Mouse (Mus musculus) spleen, adult 12 weeks (tissue): Measurements from ENCODE around the gene Dus1l.
"Not testable (repeated sequence)": the region's sequence is repeated elsewhere in the genome, so short reads cannot be mapped to it uniquely, and the experiment has no call there.

ENCODE experiments used
- DNase-seq: peaks from one replicate; pipeline ENCODE4 v3.0.0; 2022; ENCODE audit warnings: low spot score

Dus1l gene

DNA sequence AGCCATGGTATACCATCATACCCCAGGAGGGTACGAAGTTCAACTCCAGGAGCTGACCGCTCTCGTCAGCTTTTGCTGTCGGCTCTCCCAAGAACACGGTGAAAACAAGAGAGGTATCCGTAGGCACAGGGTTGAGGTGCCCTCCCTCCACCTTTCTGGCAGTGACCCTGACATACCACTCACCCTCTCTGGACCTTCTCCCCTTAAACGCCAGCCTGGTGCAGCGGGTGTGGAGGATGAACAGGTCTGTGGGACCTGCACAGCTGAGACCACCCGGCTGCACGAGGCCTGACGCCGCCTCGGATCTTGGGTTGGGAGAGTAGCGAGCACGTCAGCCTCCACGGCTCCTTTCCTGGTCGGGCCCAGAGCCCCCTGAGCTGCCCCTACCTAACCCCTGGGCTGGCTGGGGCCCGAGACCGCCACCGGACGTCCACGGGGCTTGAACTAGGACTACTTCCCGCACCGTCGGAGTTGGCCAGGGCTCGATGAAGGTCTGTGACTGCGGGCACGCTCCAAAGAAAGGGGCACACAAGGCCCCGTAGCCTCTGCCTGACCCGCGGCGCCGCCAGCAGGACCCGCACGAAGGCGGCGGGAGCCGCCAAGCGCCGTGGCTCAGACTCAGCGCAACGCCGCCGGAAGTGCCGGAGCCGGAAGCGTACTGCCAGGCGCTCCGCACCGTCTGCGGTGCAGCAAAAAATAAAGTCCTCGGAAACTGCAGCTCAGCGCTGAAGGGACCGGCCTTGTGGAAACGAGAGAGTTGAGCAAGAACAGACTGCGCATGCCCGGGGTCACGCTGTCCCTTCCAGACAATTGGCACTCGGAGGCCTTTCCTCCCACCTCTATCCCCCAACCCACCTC is at the start of gene Dus1l:
Dus1l (minus strand) TSS at position 648 of the 858 bp plus-strand sequence.
- peak; percentile 96 for DNase-seq

DNA sequence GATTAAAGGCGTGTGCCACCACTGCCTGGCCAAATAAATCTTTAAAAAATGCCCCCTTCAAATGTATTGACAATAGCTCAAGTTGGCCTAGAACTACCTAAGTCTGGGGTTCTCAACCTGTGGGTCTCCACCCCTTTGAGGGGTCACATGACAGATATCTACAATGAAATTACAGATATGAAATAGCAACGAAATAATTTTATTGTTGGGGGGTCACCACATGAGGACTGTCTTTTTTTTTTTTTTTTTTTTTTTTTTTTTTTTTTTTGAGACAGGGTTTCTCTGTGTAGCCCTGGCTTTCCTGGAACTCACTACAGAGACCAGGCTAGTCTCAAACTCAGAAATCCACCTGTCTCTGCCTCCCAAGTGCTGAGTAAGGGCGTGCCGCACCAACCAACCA is 48.1 kb upstream of the Dus1l start:
- no peak for DNase-seq

DNA sequence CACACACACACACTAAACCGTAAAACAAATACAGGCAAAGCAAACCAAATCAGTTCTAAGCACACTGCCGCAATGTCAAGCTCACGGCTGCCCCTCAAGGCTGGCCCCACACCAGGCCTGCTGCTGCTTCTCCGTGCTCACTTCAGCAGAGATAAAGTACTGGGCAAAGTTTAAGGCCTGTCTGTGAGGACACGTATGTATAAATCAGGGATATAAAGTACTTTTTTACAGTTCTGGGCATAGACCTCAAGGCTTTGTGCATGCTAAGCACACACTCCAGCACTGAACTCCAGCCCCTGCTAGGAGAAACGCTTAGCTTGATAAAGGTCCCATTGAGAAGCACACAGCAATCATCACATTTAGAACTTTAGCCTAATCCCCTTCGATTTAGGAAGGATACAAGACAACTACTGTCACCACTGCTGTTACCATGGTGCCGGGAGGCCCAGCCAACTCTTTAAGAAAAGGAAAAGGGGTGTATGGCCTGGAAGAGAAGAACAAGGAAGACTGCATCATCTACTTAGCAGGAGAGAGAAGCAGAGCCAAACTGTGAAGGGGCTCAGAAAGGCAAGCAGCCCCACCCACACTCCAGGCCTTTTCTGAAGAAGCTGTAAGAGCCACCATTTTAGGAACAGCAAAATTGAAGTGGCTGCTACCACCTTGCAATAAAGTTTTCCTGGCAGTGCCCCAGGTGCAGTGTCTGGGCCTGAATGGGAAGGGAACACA is 37.5 kb upstream of the Dus1l start:
- DNase-seq: no peak

DNA sequence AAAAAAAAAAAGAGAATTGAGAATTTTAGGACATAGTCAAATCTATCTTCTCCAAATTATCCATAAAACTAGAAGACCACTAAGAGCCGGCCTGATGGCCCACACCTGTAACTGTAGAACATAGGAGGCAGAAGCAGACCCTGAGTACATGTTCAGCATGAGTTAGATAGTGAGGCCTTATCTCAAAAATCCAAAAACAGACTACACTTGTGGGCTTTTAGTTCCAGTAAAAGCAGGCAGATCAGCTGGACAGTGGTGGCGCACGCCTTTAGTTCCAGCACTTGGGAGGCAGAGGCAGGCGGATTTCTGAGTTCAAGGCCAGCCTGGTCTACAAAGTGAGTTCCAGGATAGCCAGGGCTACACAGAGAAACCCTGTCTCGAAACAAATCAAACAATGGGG is 36.8 kb upstream of the Dus1l start:
- DNase-seq: not testable (repeated sequence)

DNA sequence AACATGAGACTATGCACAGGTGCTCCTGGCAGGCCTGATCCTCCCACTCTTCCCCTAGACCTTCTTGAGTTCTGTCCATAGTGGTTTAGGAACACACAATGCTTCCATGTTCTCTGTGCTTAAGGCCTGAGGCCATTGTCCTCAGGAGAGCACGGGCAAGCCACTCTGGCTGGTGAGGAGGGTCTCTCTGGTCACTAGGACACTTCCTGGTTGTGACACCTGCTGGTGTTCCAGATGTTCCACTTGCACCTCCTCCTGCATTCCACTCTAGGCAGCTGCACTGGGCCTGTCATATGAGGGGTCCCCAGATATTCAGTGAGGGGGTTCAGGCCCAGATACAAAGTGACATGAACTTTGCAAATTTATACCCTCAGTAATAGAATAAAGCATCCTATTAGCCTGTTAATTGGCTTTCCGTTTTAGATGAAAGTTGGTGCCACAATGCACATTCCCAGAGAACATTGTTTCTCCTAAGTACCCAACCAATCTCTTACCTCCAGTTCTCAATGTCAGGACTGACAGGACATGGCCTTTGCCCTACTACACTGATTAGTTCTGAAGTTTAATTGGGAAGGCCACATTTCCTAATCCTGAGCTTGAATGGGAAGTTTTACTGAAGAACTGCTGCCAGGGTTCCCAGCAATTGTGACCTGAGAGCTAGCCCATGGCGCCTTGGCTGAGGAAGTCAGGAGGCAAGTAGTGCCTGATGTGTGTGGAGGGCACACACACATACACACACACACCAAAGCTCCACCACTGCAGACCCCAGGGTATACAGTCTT is 35.6 kb upstream of the Dus1l start:
- no peak for DNase-seq

DNA sequence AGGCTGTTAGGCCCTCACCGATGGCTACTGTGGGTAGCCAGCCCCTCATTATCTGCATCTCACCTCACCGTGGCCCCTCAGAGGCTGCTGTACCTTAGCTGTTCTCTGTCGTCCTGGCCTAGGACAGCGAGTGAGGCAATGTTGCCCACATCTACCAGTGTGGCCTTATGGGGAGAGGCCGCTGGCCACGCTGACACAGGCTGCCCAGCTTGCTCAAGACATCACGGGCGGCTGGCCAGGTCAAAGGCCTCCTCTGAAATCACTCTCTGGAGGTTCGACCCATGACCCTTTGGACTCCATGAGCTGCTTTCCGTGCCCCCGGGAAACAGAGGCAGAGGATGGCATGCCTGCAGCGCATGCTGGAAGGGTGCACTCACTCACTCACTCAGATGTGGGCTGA is 34.5 kb upstream of the Dus1l start:
- no peak for DNase-seq

DNA sequence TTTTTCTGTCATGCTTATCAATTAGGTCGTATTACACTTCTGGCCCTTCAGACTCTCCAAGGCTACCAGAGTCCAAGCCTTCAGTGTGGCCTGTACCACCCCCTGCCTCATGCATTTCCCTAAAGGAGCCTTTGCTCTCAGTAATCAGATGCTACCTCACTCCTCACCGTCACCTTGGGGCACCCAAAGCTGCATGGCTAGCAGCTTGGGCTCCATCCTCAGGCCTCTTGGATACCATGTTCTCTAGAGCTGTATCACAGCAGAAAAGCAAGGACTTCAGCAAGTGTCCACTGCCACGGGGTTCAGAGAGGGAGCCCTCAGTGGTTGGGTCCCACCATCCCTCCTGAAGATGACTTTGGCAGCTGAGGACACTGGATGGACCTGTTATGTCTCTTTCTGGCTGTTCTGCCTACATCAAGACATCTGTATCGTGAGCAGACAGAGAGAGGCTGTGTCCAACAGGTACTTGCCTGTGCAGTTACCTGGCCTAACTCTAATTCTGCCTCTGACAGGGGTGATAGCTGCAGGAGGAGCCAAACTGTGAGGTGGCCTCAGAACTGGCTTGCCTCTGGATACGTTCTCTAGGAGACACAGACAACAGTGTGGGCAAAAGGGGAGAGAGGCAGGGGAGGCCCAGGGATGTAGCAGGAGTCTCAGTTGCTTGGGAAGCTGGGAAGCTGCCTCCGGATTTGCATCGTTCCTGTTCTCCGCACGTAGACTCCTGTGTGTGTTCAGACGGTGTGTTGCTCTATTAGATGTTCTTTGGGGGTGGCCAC is 33.7 kb upstream of the Dus1l start:
- DNase-seq: no peak

DNA sequence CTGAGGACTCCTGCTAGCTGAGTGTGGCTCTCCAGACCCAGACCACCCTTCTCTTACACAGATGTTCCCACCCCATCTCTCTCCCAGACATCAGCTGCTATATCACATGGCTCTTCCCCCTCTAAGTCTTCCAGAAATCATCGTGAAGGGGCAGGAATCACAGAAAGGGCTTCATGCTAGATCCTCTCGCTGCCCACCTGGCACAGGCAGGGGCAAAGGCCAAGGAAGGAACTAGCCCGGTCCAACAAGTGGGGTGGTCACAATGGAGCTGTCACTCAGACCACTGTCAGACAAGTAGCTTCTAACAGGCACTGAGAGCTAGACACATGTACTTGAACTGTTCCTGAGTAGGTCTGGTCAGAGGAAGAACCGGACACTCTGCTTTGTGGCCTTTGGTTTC is 32.2 kb upstream of the Dus1l start:
- DNase-seq: no peak

DNA sequence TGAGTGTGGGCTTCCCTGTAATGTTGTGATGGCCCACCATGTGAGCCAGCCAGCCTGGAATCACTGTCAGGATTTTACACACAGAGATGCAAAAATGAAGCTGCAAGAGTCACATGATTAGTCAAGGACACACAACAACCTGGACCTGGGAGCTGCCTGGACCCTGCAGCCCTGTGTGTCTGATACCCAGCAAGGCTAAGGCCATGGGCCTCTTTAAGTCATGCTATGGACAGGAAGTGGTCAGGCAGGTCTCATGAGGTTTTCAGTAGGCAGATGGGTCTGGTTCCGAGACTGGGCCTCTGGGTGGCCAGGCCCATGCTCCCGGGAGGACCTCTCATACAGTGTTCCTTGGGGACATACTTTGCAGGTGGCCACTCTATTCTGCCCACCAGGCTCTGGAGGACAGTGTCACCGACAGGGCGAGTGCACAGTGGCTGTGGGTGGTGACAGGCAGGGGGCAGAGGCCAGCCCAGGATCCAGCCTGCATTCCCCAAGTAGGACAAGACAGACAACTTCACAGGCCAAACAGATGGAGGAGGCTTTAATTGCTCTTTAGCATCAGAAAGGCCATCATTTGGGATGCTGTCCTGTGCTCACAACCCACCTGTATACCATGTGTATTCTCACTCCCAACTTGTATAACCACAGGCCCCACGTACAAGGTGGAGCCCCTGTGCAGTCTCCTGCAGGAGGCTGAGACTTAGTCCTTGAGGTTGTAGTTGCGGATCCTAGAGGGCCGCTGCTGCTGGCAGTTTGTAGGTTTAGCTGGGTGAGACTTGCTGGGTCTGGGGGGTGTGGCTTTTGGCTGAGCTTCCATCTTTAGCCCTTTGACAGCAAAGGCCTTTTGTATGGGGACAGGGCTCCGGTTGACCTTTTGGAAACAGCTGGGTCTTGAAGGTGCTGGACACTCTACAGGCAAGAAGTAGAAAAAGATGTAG is 30.1 kb upstream of the Dus1l start:
- no peak for DNase-seq

DNA sequence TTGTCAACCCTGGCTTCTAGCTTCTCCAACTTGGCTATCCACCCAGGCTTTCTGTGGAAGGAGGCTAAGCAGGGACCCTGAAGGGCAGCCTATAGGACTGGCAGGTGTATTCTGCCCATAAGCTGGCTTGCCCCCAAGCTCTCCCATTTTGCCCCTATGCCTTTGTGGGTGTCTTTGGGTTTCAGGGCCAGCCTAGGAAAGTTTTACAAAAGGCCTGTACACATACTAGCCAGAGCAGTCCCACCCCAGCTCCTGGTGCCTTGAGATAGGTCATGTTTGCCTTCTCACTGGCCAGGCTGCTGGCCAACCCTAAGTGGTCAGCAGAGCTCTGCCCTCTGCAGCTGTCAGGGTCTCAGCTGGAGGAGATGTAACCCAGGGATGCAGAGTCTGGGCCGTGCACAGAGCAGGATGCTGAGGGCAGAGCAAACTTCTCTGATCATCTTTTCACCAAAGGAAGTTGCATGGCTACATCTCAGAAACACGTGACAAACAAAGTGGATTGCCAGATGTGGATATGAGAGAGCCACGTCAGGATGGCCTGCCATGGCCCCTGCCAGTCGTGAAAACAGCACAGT is 29.2 kb upstream of the Dus1l start:
- no peak for DNase-seq

DNA sequence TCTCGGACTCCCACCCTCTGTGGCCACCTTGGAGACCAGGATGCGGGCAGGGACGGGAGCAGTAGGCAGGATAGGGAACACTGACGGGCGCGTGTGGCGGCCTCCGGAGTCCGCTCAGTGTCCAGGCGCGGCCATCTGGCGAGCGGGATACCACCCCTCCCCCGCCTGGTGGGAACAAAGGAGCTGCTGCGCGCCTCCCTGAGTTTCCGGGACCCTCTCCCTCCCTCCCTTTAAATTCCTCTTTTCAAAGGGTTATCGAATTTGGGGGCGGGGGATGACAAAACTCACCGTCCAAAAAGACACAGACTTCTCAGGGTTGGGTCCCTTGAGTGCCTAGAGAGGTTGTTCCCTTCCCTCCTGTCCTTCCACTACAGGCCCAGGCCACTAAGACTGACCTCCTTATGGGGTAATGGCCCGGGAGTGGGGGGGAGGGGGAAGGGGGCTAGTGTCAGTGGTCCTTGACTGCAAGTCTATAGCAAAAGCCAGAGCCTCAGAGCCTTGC is 28.6 kb upstream of the Dus1l start:
- DNase-seq: no peak

DNA sequence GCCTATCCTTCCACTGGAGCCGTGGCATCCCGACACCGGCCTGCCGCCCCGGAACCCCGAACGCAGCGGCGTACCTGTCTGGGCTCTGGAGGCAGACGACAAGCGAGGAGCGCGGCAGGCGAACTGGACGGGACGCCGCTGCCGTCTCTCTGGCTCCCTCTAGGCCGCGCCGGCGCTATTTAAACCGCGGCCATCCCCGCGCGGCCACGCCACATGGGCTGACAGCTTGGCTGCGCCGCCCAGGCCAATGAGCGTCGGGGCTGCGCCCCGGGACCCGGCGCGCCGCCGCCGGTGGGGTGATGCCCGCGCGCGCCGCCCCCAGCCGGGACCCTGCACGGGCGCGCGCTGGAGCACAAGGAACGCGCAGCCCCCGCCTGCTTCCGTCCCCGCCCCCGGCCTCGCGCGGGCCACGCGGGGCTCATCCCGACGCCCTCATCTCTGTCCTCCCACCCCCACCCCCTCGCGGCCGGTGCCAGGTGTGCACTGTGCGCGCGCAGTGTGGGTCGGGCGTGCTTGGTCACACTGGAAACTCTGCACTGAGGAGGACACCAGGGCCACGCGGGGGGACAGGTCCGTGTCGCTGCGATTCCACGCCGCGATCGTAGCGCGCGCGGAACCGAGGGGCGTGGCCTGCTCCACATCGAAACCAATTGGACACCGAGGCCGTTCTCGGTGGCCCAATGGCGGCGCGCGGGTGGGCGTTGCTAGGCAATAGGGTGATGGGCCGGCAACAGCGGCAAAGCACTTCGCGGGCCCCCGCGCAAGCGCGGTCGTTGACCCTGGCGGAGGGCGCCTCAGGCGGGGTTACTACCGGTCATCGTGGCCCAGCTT is 28.0 kb upstream of the Dus1l start, which contains the start of gene Fasn:
Fasn (minus strand) TSS at position 592 of the 831 bp plus-strand sequence.
- DNase-seq: peak; percentile 86

DNA sequence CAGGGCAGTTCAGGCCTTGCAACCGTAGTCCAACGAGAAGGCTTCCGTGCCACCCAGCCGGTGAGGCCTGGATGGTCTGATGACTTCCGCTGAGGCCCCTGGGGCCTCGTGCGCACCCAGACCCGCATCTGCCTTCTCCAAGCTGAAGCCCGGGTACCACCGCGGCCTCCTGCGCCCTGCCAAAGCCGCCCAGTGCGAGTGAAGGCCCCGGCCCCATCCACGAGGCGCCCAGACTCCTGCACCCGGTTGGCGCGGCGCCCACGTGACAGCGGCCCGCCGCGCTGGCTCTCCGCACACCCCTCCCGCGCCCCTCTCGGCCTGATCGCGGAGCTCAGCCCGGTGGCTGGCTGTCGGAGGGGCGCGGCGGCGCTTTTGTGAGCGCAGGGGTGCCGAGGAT is 27.3 kb upstream of the Dus1l start:
- no peak for DNase-seq

DNA sequence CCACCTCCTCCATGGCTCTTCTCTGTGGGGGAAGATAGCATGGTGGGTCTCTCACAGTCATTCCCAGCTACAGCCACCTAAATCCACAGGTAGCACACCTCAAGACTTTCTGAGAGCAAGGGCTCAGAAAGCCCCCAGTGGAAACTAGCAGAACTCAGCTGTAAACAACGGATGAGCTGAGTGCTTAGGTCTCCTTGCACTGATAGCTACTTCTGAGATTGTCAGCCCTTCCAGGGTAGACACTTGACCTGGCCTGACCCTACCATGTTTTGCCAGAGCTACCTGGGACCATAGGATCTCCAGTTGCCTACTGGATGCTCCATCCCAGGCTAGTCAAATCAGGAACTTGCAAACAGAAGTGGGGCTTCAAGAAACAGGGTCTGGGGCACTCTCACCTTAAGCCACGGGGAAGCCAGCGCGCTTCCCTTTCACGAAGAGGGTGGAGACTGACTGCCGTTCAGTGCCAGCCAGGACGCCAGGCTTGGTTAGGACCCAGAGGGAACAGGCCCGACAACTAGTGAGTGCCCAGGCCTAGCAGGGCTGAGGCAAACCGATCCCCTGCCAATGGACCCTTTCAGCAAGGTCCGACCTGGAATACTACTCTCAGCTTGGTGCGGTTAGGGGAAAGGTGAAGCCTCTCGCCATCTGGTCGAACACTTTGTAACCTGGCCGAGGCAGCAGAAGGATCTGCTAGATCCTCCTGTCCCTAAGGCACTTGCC is 26.8 kb upstream of the Dus1l start:
- DNase-seq: no peak

DNA sequence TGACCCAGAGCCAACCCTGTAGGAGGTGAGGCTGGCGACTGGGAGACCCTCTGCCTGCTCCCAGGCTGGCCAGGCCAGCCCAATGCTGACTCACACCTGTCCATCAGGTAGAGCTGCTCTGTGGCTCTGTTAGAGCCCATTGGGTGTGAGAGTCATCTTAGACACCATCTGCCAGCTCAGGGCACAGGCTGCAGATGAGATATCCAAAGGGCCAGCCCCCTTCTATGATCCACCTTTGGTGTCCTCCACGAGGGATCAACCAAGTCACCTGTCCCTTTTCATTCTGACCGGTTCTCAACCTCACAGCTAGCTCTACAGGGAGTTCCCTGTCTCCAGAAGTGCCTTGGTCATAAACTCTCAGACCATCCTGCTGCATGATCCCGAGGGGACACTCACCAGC is 26.1 kb upstream of the Dus1l start:
- no peak for DNase-seq

DNA sequence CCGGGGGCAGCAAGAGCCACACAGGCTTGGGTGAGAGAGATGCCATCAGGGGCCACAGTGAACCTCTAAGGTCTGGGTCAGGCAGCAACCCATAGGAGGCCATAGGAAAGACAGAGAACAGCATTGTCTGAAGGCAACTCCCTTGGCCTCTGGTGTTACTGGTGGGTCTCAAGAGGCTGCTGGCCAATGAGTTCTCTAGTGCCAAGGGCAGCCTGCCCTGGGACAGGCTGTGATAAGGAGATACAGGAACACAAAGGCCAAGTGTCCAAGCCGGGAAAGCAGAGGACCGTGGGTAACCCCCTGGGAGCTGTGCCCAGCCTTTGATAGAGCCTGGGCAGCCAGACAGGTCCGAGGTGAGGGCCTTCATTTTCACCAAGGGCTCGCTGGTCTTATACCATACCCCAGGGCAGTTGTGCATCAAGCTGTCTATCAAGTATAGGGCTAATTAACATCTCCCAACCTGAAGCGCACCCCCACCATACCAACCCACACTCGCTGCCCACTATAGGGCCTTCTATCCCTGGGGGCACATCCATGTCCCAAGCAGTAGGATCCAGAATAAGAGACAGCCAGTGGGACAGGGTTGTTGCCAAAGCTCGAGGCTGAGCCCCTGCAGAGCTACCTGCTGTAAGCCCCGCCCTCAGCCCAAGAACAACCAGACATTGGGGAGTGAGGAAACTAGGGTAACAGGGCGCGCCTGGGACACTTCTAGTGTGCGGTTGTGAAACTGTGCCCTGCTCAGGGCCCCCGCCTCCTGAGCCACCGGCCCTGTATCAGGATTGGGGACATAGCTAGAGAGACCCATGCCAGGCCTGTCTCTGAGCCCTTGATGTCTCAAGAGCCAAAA is 25.1 kb upstream of the Dus1l start:
- no peak for DNase-seq

DNA sequence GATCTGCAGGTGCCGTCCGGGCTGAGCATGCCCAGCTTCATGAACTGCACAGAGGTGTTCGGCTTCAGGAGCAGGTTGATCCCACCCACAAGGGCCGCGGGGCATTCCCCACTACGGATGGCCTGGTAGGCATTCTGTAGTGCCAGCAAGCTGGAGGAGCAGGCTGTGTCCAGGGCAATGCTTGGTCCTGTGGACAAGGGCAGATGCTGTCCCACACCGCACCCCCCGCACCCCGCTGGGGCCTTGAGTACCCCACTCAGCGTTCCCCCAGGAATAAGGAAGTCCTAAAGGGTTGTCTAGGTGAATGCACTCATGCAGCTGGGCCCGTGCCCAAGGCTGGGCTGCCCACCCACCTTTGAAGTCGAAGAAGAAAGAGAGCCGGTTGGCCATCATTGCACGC is 24.3 kb upstream of the Dus1l start:
- no peak for DNase-seq

DNA sequence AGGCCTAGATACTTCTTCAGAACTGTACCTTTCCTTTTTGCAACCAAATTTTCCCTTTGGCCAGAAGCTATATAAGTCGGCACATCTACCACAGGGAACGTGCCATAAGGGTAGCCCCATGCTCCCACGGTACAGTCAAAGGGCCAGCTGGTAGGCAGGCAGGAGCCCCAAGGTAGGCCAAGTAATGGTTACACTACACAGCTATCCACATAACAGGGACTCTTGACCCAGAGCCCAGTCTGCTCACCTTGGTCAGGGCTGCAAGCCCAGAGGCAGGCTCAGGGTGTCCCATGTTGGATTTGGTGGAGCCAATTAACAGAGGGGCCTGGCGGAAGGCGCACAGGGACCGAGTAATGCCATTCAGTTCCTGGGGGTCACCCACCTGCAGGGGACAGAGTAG is 23.4 kb upstream of the Dus1l start:
- no peak for DNase-seq
